Mouse (Mus musculus): ENCODE measurements around the gene Muc4. TPM values are rescaled to one million over a fixed set of nuclear protein-coding genes. Genes with fewer than 3 reads are reported as not detected.

Gene Muc4
- polyA plus RNA-seq, 1 experiment from 2014 or later: 0.49 TPM

- no peak overlapping the region for H3K4me3 ChIP-seq (ENCODE audit: low read depth, low read length)
- H3K4me1 ChIP-seq (ENCODE audit: control insufficient read depth, insufficient read depth, low read length): peaks cover 4% of the 10 kb centered on the region; the same call in 1 of the 2 replicates
- H3K27ac ChIP-seq (ENCODE audit: low read depth, low read length): no peak overlapping the region
- H3K27me3 ChIP-seq (ENCODE audit: control insufficient read depth, insufficient read depth, low read length): no peaks in the 10 kb centered on the region
- H3K36me3 ChIP-seq (ENCODE audit: control insufficient read depth, insufficient read depth, low read length): no peaks in the 10 kb centered on the region
- H3K4me2 ChIP-seq (ENCODE audit: low read depth): no peak overlapping the region
- no peaks in the 10 kb centered on the region for H3K9me3 ChIP-seq (ENCODE audit: control insufficient read depth, low read length)
- H3K9ac ChIP-seq (ENCODE audit: low read length): no peak overlapping the region
- WGBS: 79% methylated on average over 6 of the region's 6 CpGs
- no peak for DNase-seq (ENCODE audit: low spot score)
- ATAC-seq (ENCODE audit: insufficient read depth, low FRiP score, low TSS enrichment): no peak
Measured at GRCm38 (mm10) chr16:32803252-32803853, 67.7 kb downstream of the Muc4 start.

GRCm38 (mm10) chr16:32803901-32804300 lies 68.2 kb downstream of the Muc4 start:
- no peaks in the 10 kb centered on the region for H3K9me3 ChIP-seq (ENCODE audit: control insufficient read depth, low read length)
- H3K27me3 ChIP-seq (ENCODE audit: control insufficient read depth, insufficient read depth, low read length): no peaks in the 10 kb centered on the region
- H3K36me3 ChIP-seq (ENCODE audit: control insufficient read depth, insufficient read depth, low read length): no peaks in the 10 kb centered on the region
- peaks cover 4% of the 10 kb centered on the region; the same call in 1 of the 2 replicates for H3K4me1 ChIP-seq (ENCODE audit: control insufficient read depth, insufficient read depth, low read length)
- DNase-seq (ENCODE audit: low spot score): no peak
- H3K9ac ChIP-seq (ENCODE audit: low read length): no peak overlapping the region
- no peak overlapping the region for H3K27ac ChIP-seq (ENCODE audit: low read depth, low read length)
- no peak overlapping the region for H3K4me3 ChIP-seq (ENCODE audit: low read depth, low read length)
- WGBS: 42% methylated on average over 5 of the region's 5 CpGs
- no peak for ATAC-seq (ENCODE audit: insufficient read depth, low FRiP score, low TSS enrichment)
- no peak overlapping the region for H3K4me2 ChIP-seq (ENCODE audit: low read depth)

- no peak overlapping the region for H3K27ac ChIP-seq (ENCODE audit: low read depth, low read length)
- no peaks in the 10 kb centered on the region for H3K36me3 ChIP-seq (ENCODE audit: control insufficient read depth, insufficient read depth, low read length)
- H3K27me3 ChIP-seq (ENCODE audit: control insufficient read depth, insufficient read depth, low read length): no peaks in the 10 kb centered on the region
- 85% methylated on average over 7 of the region's 7 CpGs for WGBS
- H3K9ac ChIP-seq (ENCODE audit: low read length): no peak overlapping the region
- no peaks in the 10 kb centered on the region for H3K9me3 ChIP-seq (ENCODE audit: control insufficient read depth, low read length)
- no peak for DNase-seq (ENCODE audit: low spot score)
- peaks cover 4% of the 10 kb centered on the region; the same call in 1 of the 2 replicates for H3K4me1 ChIP-seq (ENCODE audit: control insufficient read depth, insufficient read depth, low read length)
- no peak overlapping the region for H3K4me2 ChIP-seq (ENCODE audit: low read depth)
- H3K4me3 ChIP-seq (ENCODE audit: low read depth, low read length): no peak overlapping the region
- ATAC-seq (ENCODE audit: insufficient read depth, low FRiP score, low TSS enrichment): no peak
Measured at GRCm38 (mm10) chr16:32805151-32805550, 69.5 kb downstream of the Muc4 start.

GRCm38 (mm10) chr16:32807408-32808185 lies 71.9 kb downstream of the Muc4 start:
- ATAC-seq (ENCODE audit: insufficient read depth, low FRiP score, low TSS enrichment) (no peak), DNase-seq (ENCODE audit: low spot score) (no peak)
- H3K9ac ChIP-seq (ENCODE audit: low read length): no peak overlapping the region
- H3K27ac ChIP-seq (ENCODE audit: low read depth, low read length): no peak overlapping the region
- no peaks in the 10 kb centered on the region for H3K9me3 ChIP-seq (ENCODE audit: control insufficient read depth, low read length)
- H3K4me2 ChIP-seq (ENCODE audit: low read depth): no peak overlapping the region
- H3K4me3 ChIP-seq (ENCODE audit: low read depth, low read length): no peak overlapping the region
- no peaks in the 10 kb centered on the region for H3K27me3 ChIP-seq (ENCODE audit: control insufficient read depth, insufficient read depth, low read length)
- H3K36me3 ChIP-seq (ENCODE audit: control insufficient read depth, insufficient read depth, low read length): no peaks in the 10 kb centered on the region
- H3K4me1 ChIP-seq (ENCODE audit: control insufficient read depth, insufficient read depth, low read length): peaks cover 4% of the 10 kb centered on the region; the same call in 1 of the 2 replicates
- WGBS: 58% methylated on average over 8 of the region's 8 CpGs

- peaks cover 6% of the 10 kb centered on the region; the same call in 1 of the 2 replicates for H3K4me1 ChIP-seq (ENCODE audit: control insufficient read depth, insufficient read depth, low read length)
- no peak within 1 kb of the TSS for H3K4me2 ChIP-seq (ENCODE audit: low read depth)
- 93% methylated on average over 4 of the region's 4 CpGs for WGBS
- no peak within 1 kb of the TSS for H3K9ac ChIP-seq (ENCODE audit: low read length)
- ATAC-seq (ENCODE audit: insufficient read depth, low FRiP score, low TSS enrichment) (no peak), DNase-seq (ENCODE audit: low spot score) (no peak)
- no peaks in the 10 kb centered on the region for H3K36me3 ChIP-seq (ENCODE audit: control insufficient read depth, insufficient read depth, low read length)
- H3K27ac ChIP-seq (ENCODE audit: low read depth, low read length): no peak within 1 kb of the TSS
- no peak within 1 kb of the TSS for H3K4me3 ChIP-seq (ENCODE audit: low read depth, low read length)
- no peaks in the 10 kb centered on the region for H3K9me3 ChIP-seq (ENCODE audit: control insufficient read depth, low read length)
- H3K27me3 ChIP-seq (ENCODE audit: control insufficient read depth, insufficient read depth, low read length): no peaks in the 10 kb centered on the region
Measured at GRCm38 (mm10) chr16:32810321-32810720, 74.6 kb downstream of the Muc4 start, which contains the start of gene Smbd1. Gene Smbd1 (minus strand): TSS chr16:32810477.

GRCm38 (mm10) chr16:32812888-32813361 lies 77.2 kb downstream of the Muc4 start:
- Histone ChIP-seq H3K4me1 (ENCODE audit: control insufficient read depth, insufficient read depth, low read length) (0 out of 2 replicates have a peak, but pooled peaks cover 3% of the 10 kb centered on the region), H3K27ac (ENCODE audit: low read depth, low read length) (no peak overlapping the region), H3K9ac (ENCODE audit: low read length) (no peak overlapping the region), H3K9me3 (ENCODE audit: control insufficient read depth, low read length) (no peaks in the 10 kb centered on the region), H3K36me3 (ENCODE audit: control insufficient read depth, insufficient read depth, low read length) (no peaks in the 10 kb centered on the region), H3K4me2 (ENCODE audit: low read depth) (no peak overlapping the region), H3K4me3 (ENCODE audit: low read depth, low read length) (no peak overlapping the region), H3K27me3 (ENCODE audit: control insufficient read depth, insufficient read depth, low read length) (no peaks in the 10 kb centered on the region)
- peak; percentile 85 for DNase-seq (ENCODE audit: low spot score)
- 3% methylated on average over 9 of the region's 9 CpGs for WGBS
- no peak for ATAC-seq (ENCODE audit: insufficient read depth, low FRiP score, low TSS enrichment)

- Histone ChIP-seq H3K9ac (ENCODE audit: low read length) (no peak overlapping the region), H3K4me3 (ENCODE audit: low read depth, low read length) (no peak overlapping the region), H3K4me2 (ENCODE audit: low read depth) (no peak overlapping the region), H3K27ac (ENCODE audit: low read depth, low read length) (no peak overlapping the region), H3K9me3 (ENCODE audit: control insufficient read depth, low read length) (no peaks in the 10 kb centered on the region), H3K27me3 (ENCODE audit: control insufficient read depth, insufficient read depth, low read length) (no peaks in the 10 kb centered on the region), H3K36me3 (ENCODE audit: control insufficient read depth, insufficient read depth, low read length) (no peaks in the 10 kb centered on the region), H3K4me1 (ENCODE audit: control insufficient read depth, insufficient read depth, low read length) (0 out of 2 replicates have a peak, but pooled peaks cover 3% of the 10 kb centered on the region)
- DNase-seq (ENCODE audit: low spot score) (no peak), ATAC-seq (ENCODE audit: insufficient read depth, low FRiP score, low TSS enrichment) (no peak)
- WGBS: 48% methylated on average over 9 of the region's 9 CpGs
Measured at GRCm38 (mm10) chr16:32813362-32813761, 77.7 kb downstream of the Muc4 start.

GRCm38 (mm10) chr16:32813771-32814170 lies 78.1 kb downstream of the Muc4 start:
- 0 out of 2 replicates have a peak, but pooled peaks cover 3% of the 10 kb centered on the region for H3K4me1 ChIP-seq (ENCODE audit: control insufficient read depth, insufficient read depth, low read length)
- no peak for ATAC-seq (ENCODE audit: insufficient read depth, low FRiP score, low TSS enrichment)
- 66% methylated on average over 3 of the region's 3 CpGs for WGBS

More at GRCm38 (mm10) chr16:32813771-32814170, 78.1 kb downstream of the Muc4 start:
- Histone ChIP-seq H3K9ac (ENCODE audit: low read length) (no peak overlapping the region), H3K27me3 (ENCODE audit: control insufficient read depth, insufficient read depth, low read length) (no peaks in the 10 kb centered on the region), H3K27ac (ENCODE audit: low read depth, low read length) (no peak overlapping the region), H3K4me3 (ENCODE audit: low read depth, low read length) (no peak overlapping the region), H3K36me3 (ENCODE audit: control insufficient read depth, insufficient read depth, low read length) (no peaks in the 10 kb centered on the region), H3K9me3 (ENCODE audit: control insufficient read depth, low read length) (no peaks in the 10 kb centered on the region), H3K4me2 (ENCODE audit: low read depth) (no peak overlapping the region)
- DNase-seq (ENCODE audit: low spot score): no peak
